Mouse (Mus musculus): ENCODE measurements around the gene Olfr220. TPM values are rescaled to one million over a fixed set of nuclear protein-coding genes. Genes with fewer than 3 reads are reported as not detected.

Gene Olfr220
- total and polyA plus RNA-seq, 2 experiments from 2014 or later: not detected

GRCm38 (mm10) chr1:174455100-174455499, 13.2 kb downstream of the Olfr220 start:
- no peaks in the 10 kb centered on the region for H3K4me1 ChIP-seq (ENCODE audit: insufficient read depth, low read length)
- H3K9me3 ChIP-seq (ENCODE audit: low read length): no peaks in the 10 kb centered on the region
- no peak overlapping the region for H3K4me3 ChIP-seq (ENCODE audit: low read length)
- no peak for DNase-seq (ENCODE audit: low spot score)
- H3K27ac ChIP-seq: no peak overlapping the region
- no peak for ATAC-seq
- no peaks in the 10 kb centered on the region for H3K36me3 ChIP-seq (ENCODE audit: insufficient read depth, low read length)
- H3K4me2 ChIP-seq (ENCODE audit: low read depth, low read length): no peak overlapping the region
- WGBS: 80% methylated on average over 2 of the region's 2 CpGs
- H3K27me3 ChIP-seq (ENCODE audit: insufficient read depth, low read length): no peaks in the 10 kb centered on the region
- no peak overlapping the region for H3K9ac ChIP-seq (replicated peaks; ENCODE audit: low read length)
- TF ChIP-seq CTCF (IDR thresholded peaks at IDR 0.05; ENCODE audit: low read depth): no peak

- H3K4me1 ChIP-seq (ENCODE audit: insufficient read depth, low read length): no peaks in the 10 kb centered on the region
These were observed 23.5 kb downstream of the Olfr220 start for GRCm38 (mm10) chr1:174465385-174465784.

GRCm38 (mm10) chr1:174466240-174466639, 24.4 kb downstream of the Olfr220 start:
- H3K36me3 ChIP-seq (ENCODE audit: insufficient read depth, low read length): no peaks in the 10 kb centered on the region
- TF ChIP-seq CTCF (IDR thresholded peaks at IDR 0.05; ENCODE audit: low read depth): peak; percentile 74
- H3K4me2 ChIP-seq (ENCODE audit: low read depth, low read length): no peak overlapping the region
- H3K27ac ChIP-seq: no peak overlapping the region
- no peak overlapping the region for H3K4me3 ChIP-seq (ENCODE audit: low read length)
- DNase-seq (ENCODE audit: low spot score): peak; percentile 73
- ATAC-seq: no peak
- H3K9ac ChIP-seq (replicated peaks; ENCODE audit: low read length): no peak overlapping the region
- H3K9me3 ChIP-seq (ENCODE audit: low read length): no peaks in the 10 kb centered on the region
- H3K4me1 ChIP-seq (ENCODE audit: insufficient read depth, low read length): no peaks in the 10 kb centered on the region
- 34% methylated on average over 2 of the region's 2 CpGs for WGBS
- no peaks in the 10 kb centered on the region for H3K27me3 ChIP-seq (ENCODE audit: insufficient read depth, low read length)

More at GRCm38 (mm10) chr1:174465385-174465784, 23.5 kb downstream of the Olfr220 start:
- Histone ChIP-seq H3K27me3 (ENCODE audit: insufficient read depth, low read length) (no peaks in the 10 kb centered on the region), H3K36me3 (ENCODE audit: insufficient read depth, low read length) (no peaks in the 10 kb centered on the region), H3K9me3 (ENCODE audit: low read length) (no peaks in the 10 kb centered on the region), H3K4me2 (ENCODE audit: low read depth, low read length) (no peak overlapping the region), H3K9ac (replicated peaks; ENCODE audit: low read length) (no peak overlapping the region), H3K4me3 (ENCODE audit: low read length) (no peak overlapping the region), H3K27ac (no peak overlapping the region)
- TF ChIP-seq CTCF (IDR thresholded peaks at IDR 0.05; ENCODE audit: low read depth): no peak
- DNase-seq (ENCODE audit: low spot score) (no peak), ATAC-seq (no peak)
- 86% methylated on average over 3 of the region's 3 CpGs for WGBS

- ATAC-seq (peak; percentile 90), DNase-seq (ENCODE audit: low spot score) (peak; percentile 89)
- Histone ChIP-seq H3K36me3 (ENCODE audit: insufficient read depth, low read length) (no peaks in the 10 kb centered on the region), H3K9ac (replicated peaks; ENCODE audit: low read length) (no peak overlapping the region), H3K4me1 (ENCODE audit: insufficient read depth, low read length) (no peaks in the 10 kb centered on the region), H3K9me3 (ENCODE audit: low read length) (no peaks in the 10 kb centered on the region), H3K27me3 (ENCODE audit: insufficient read depth, low read length) (no peaks in the 10 kb centered on the region), H3K4me2 (ENCODE audit: low read depth, low read length) (no peak overlapping the region), H3K27ac (no peak overlapping the region), H3K4me3 (ENCODE audit: low read length) (no peak overlapping the region)
- peak; percentile 98 for TF ChIP-seq CTCF (IDR thresholded peaks at IDR 0.05; ENCODE audit: low read depth)
- 5% methylated on average over 6 of the region's 6 CpGs for WGBS
These were observed 27.9 kb downstream of the Olfr220 start for GRCm38 (mm10) chr1:174469736-174470135.

GRCm38 (mm10) chr1:174482567-174482966, 40.7 kb downstream of the Olfr220 start:
- WGBS: 89% methylated on average over 6 of the region's 6 CpGs

GRCm38 (mm10) chr1:174500064-174500463, 58.2 kb downstream of the Olfr220 start:
- Histone ChIP-seq H3K36me3 (ENCODE audit: insufficient read depth, low read length) (no peaks in the 10 kb centered on the region), H3K4me1 (ENCODE audit: insufficient read depth, low read length) (peaks cover 6% of the 10 kb centered on the region; the same call in 1 of the 2 replicates), H3K4me2 (ENCODE audit: low read depth, low read length) (no peak overlapping the region), H3K27ac (no peak overlapping the region), H3K4me3 (ENCODE audit: low read length) (no peak overlapping the region), H3K9me3 (ENCODE audit: low read length) (no peaks in the 10 kb centered on the region), H3K9ac (replicated peaks; ENCODE audit: low read length) (no peak overlapping the region), H3K27me3 (ENCODE audit: insufficient read depth, low read length) (no peaks in the 10 kb centered on the region)
- WGBS: 20% methylated on average over 4 of the region's 4 CpGs
- TF ChIP-seq CTCF (IDR thresholded peaks at IDR 0.05; ENCODE audit: low read depth): no peak
- DNase-seq (ENCODE audit: low spot score) (no peak), ATAC-seq (no peak)

More at GRCm38 (mm10) chr1:174482567-174482966, 40.7 kb downstream of the Olfr220 start:
- Histone ChIP-seq H3K4me2 (ENCODE audit: low read depth, low read length) (no peak overlapping the region), H3K4me1 (ENCODE audit: insufficient read depth, low read length) (no peaks in the 10 kb centered on the region), H3K27me3 (ENCODE audit: insufficient read depth, low read length) (no peaks in the 10 kb centered on the region), H3K36me3 (ENCODE audit: insufficient read depth, low read length) (no peaks in the 10 kb centered on the region), H3K9ac (replicated peaks; ENCODE audit: low read length) (no peak overlapping the region), H3K4me3 (ENCODE audit: low read length) (no peak overlapping the region), H3K9me3 (ENCODE audit: low read length) (no peaks in the 10 kb centered on the region), H3K27ac (no peak overlapping the region)
- ATAC-seq (no peak), DNase-seq (ENCODE audit: low spot score) (no peak)
- no peak for TF ChIP-seq CTCF (IDR thresholded peaks at IDR 0.05; ENCODE audit: low read depth)

Other genes starting within 250 kb of the Olfr220 start
- not detected in 2 replicates for gene Olfr419, start 190.0 kb upstream of the Olfr220 start, total RNA-seq (2014; rRNA removed)
- gene Olfr419, start 190.0 kb upstream of the Olfr220 start, polyA plus RNA-seq (2015; fragmentation: Nextera tagmentation; extraction: Ambion mirVana): not detected in 2 replicates
- not detected in 2 replicates for gene Mptx1, start 111.6 kb upstream of the Olfr220 start, total RNA-seq (2014; rRNA removed)
- gene Mptx1, start 111.6 kb upstream of the Olfr220 start, polyA plus RNA-seq (2015; fragmentation: Nextera tagmentation; extraction: Ambion mirVana): not detected in 2 replicates
- gene Olfr417, start 77.0 kb upstream of the Olfr220 start, total RNA-seq (2014; rRNA removed): not detected in 2 replicates
- gene Olfr417, start 77.0 kb upstream of the Olfr220 start, polyA plus RNA-seq (2015; fragmentation: Nextera tagmentation; extraction: Ambion mirVana): not detected in 2 replicates
- gene Olfr248, start 51.0 kb upstream of the Olfr220 start, total RNA-seq (2014; rRNA removed): not detected in 2 replicates
- gene Olfr248, start 51.0 kb upstream of the Olfr220 start, polyA plus RNA-seq (2015; fragmentation: Nextera tagmentation; extraction: Ambion mirVana): not detected in 2 replicates
- not detected in 2 replicates for gene Olfr414, start 18.0 kb upstream of the Olfr220 start, total RNA-seq (2014; rRNA removed)
- not detected in 2 replicates for gene Olfr414, start 18.0 kb upstream of the Olfr220 start, polyA plus RNA-seq (2015; fragmentation: Nextera tagmentation; extraction: Ambion mirVana)
- 18.8 and 20.8 TPM in 2 replicates for gene Fmn2, start 59.7 kb downstream of the Olfr220 start, total RNA-seq (2014; rRNA removed)
- gene Fmn2, start 59.7 kb downstream of the Olfr220 start, polyA plus RNA-seq (2015; fragmentation: Nextera tagmentation; extraction: Ambion mirVana): 6.8 and 7.8 TPM in 2 replicates

All from hindbrain, postnatal 0 days (tissue).